Mouse (Mus musculus): ENCODE measurements around the gene Slc7a1. TPM values are rescaled to one million over a fixed set of nuclear protein-coding genes. Genes with fewer than 3 reads are reported as not detected.

The Slc7a1 gene
- polyA plus RNA-seq, 1 experiment from 2014 or later, result 30.0 TPM

DNA sequence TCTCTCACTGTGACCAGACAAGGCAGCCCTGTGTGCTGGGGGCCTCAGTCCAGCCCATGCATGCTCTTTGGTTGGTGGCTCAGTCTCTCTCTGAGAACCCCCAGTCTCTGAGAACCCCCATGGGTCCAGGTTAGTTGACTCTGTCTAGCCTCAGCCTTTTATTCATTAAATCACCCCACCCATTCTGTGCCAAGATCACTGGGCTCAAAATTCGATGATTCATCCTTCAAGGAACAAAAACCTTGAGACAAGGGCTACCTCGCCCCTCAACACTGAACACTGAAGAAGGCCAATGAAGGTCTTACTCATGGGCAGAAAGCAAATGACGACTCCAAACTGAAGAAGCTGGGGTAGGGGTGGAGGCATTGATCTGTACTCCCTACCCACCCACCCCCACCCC lies 31.9 kb downstream of the Slc7a1 start:
- H3K9ac ChIP-seq (ENCODE audit: low read length), result no peak overlapping the region
- WGBS, result 88% methylated on average over 3 of the region's 3 CpGs

DNA sequence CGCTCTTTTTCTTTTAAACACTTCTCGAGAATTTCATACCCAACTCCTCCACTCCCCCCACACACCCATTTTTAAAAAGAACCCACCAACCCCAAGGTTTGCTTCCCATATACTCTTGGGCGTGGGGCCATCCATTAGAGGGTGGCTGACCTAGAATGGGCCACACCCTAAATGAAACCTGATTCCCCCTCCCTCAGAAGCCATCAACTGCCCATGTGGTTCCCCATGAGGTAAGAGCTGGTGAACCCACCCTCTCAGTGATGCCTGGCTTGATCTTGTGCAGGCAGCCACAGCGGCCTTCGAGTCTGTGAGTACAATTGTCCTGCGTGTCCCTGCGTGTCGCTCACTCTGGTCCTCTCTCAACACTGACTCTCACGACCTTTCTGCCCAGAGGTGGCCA lies 33.2 kb downstream of the Slc7a1 start:
- H3K4me1 ChIP-seq (ENCODE audit: control insufficient read depth, insufficient read depth, low read length), result no peaks in the 10 kb centered on the region
- no peak overlapping the region for H3K9ac ChIP-seq (ENCODE audit: low read length)
- no peak overlapping the region for H3K4me2 ChIP-seq (ENCODE audit: low read length)
- 94% methylated on average over 9 of the region's 9 CpGs for WGBS
- DNase-seq (ENCODE audit: low spot score), result no peak
- H3K27ac ChIP-seq (ENCODE audit: low read depth, low read length), result no peak overlapping the region
- ATAC-seq, result no peak
- no peaks in the 10 kb centered on the region for H3K36me3 ChIP-seq (ENCODE audit: control insufficient read depth, insufficient read depth, low read length)
- no peak overlapping the region for H3K4me3 ChIP-seq (ENCODE audit: low read depth, low read length)
- H3K9me3 ChIP-seq (replicated peaks; ENCODE audit: control insufficient read depth, low read length), result no peaks in the 10 kb centered on the region
- no peaks in the 10 kb centered on the region for H3K27me3 ChIP-seq (replicated peaks; ENCODE audit: control insufficient read depth, insufficient read depth, low read length)

More for the DNA sequence above, 31.9 kb downstream of the Slc7a1 start:
- H3K4me2 ChIP-seq (ENCODE audit: low read length), result no peak overlapping the region
- no peaks in the 10 kb centered on the region for H3K4me1 ChIP-seq (ENCODE audit: control insufficient read depth, insufficient read depth, low read length)
- H3K9me3 ChIP-seq (replicated peaks; ENCODE audit: control insufficient read depth, low read length), result no peaks in the 10 kb centered on the region
- no peaks in the 10 kb centered on the region for H3K27me3 ChIP-seq (replicated peaks; ENCODE audit: control insufficient read depth, insufficient read depth, low read length)
- DNase-seq (ENCODE audit: low spot score) (no peak), ATAC-seq (no peak)
- H3K27ac ChIP-seq (ENCODE audit: low read depth, low read length), result no peak overlapping the region
- no peaks in the 10 kb centered on the region for H3K36me3 ChIP-seq (ENCODE audit: control insufficient read depth, insufficient read depth, low read length)
- H3K4me3 ChIP-seq (ENCODE audit: low read depth, low read length), result no peak overlapping the region

GRCm38 (mm10) chr5:148363441-148364113 lies 36.1 kb downstream of the Slc7a1 start:
- WGBS, result 83% methylated on average over 22 of the region's 22 CpGs
- DNase-seq (ENCODE audit: low spot score), result no peak
- Histone ChIP-seq H3K4me2 (ENCODE audit: low read length) (no peak overlapping the region), H3K9ac (ENCODE audit: low read length) (no peak overlapping the region), H3K9me3 (replicated peaks; ENCODE audit: control insufficient read depth, low read length) (no peaks in the 10 kb centered on the region), H3K27me3 (replicated peaks; ENCODE audit: control insufficient read depth, insufficient read depth, low read length) (no peaks in the 10 kb centered on the region), H3K36me3 (ENCODE audit: control insufficient read depth, insufficient read depth, low read length) (no peaks in the 10 kb centered on the region), H3K4me1 (ENCODE audit: control insufficient read depth, insufficient read depth, low read length) (no peaks in the 10 kb centered on the region), H3K4me3 (ENCODE audit: low read depth, low read length) (no peak overlapping the region), H3K27ac (ENCODE audit: low read depth, low read length) (no peak overlapping the region)
- ATAC-seq, result no peak

DNA sequence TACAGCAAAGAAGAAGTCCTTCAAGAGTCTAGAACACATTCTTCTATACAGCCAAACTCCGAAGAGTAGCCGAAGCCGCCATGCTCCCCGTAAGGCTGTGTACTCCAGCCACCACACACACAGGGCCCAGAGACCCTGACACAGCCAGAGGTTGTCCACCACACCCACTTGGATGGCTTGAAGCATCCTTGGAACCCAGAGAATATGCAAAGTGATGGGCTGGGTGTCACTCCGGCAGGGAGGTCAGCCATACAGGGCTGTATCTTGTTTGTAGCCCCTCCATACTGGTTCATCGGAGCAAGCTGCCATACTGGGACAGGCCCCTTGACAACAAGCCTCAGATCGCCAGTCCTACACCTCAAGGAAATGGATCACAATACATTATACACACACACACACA lies 37.4 kb downstream of the Slc7a1 start:
- Histone ChIP-seq H3K36me3 (ENCODE audit: control insufficient read depth, insufficient read depth, low read length) (no peaks in the 10 kb centered on the region), H3K4me3 (ENCODE audit: low read depth, low read length) (no peak overlapping the region), H3K27me3 (replicated peaks; ENCODE audit: control insufficient read depth, insufficient read depth, low read length) (no peaks in the 10 kb centered on the region), H3K27ac (ENCODE audit: low read depth, low read length) (no peak overlapping the region), H3K9ac (ENCODE audit: low read length) (no peak overlapping the region), H3K4me2 (ENCODE audit: low read length) (no peak overlapping the region), H3K9me3 (replicated peaks; ENCODE audit: control insufficient read depth, low read length) (no peaks in the 10 kb centered on the region), H3K4me1 (ENCODE audit: control insufficient read depth, insufficient read depth, low read length) (no peaks in the 10 kb centered on the region)
- DNase-seq (ENCODE audit: low spot score) (no peak), ATAC-seq (no peak)
- 98% methylated on average over 7 of the region's 7 CpGs for whole genome bisulfite sequencing

- DNase-seq (ENCODE audit: low spot score) (no peak), ATAC-seq (no peak)
- Histone ChIP-seq H3K4me1 (ENCODE audit: control insufficient read depth, insufficient read depth, low read length) (no peaks in the 10 kb centered on the region), H3K9ac (ENCODE audit: low read length) (no peak overlapping the region), H3K9me3 (replicated peaks; ENCODE audit: control insufficient read depth, low read length) (no peaks in the 10 kb centered on the region), H3K4me3 (ENCODE audit: low read depth, low read length) (no peak overlapping the region), H3K4me2 (ENCODE audit: low read length) (no peak overlapping the region), H3K27me3 (replicated peaks; ENCODE audit: control insufficient read depth, insufficient read depth, low read length) (no peaks in the 10 kb centered on the region), H3K27ac (ENCODE audit: low read depth, low read length) (no peak overlapping the region), H3K36me3 (ENCODE audit: control insufficient read depth, insufficient read depth, low read length) (no peaks in the 10 kb centered on the region)
- 73% methylated on average over 3 of the region's 3 CpGs for WGBS
Measured at GRCm38 (mm10) chr5:148361759-148362010, 38.0 kb downstream of the Slc7a1 start.

- WGBS, result 84% methylated on average over 16 of the region's 16 CpGs
- Histone ChIP-seq H3K27me3 (replicated peaks; ENCODE audit: control insufficient read depth, insufficient read depth, low read length) (no peaks in the 10 kb centered on the region), H3K9me3 (replicated peaks; ENCODE audit: control insufficient read depth, low read length) (no peaks in the 10 kb centered on the region), H3K4me2 (ENCODE audit: low read length) (no peak overlapping the region), H3K9ac (ENCODE audit: low read length) (no peak overlapping the region), H3K27ac (ENCODE audit: low read depth, low read length) (no peak overlapping the region), H3K4me1 (ENCODE audit: control insufficient read depth, insufficient read depth, low read length) (no peaks in the 10 kb centered on the region), H3K4me3 (ENCODE audit: low read depth, low read length) (no peak overlapping the region), H3K36me3 (ENCODE audit: control insufficient read depth, insufficient read depth, low read length) (no peaks in the 10 kb centered on the region)
- ATAC-seq (no peak), DNase-seq (ENCODE audit: low spot score) (no peak)
Measured at GRCm38 (mm10) chr5:148360922-148361758, 38.6 kb downstream of the Slc7a1 start.

- Histone ChIP-seq H3K4me1 (ENCODE audit: control insufficient read depth, insufficient read depth, low read length) (no peaks in the 10 kb centered on the region), H3K27ac (ENCODE audit: low read depth, low read length) (no peak overlapping the region), H3K4me2 (ENCODE audit: low read length) (no peak overlapping the region), H3K4me3 (ENCODE audit: low read depth, low read length) (no peak overlapping the region), H3K9me3 (replicated peaks; ENCODE audit: control insufficient read depth, low read length) (no peaks in the 10 kb centered on the region), H3K9ac (ENCODE audit: low read length) (no peak overlapping the region), H3K36me3 (ENCODE audit: control insufficient read depth, insufficient read depth, low read length) (no peaks in the 10 kb centered on the region), H3K27me3 (replicated peaks; ENCODE audit: control insufficient read depth, insufficient read depth, low read length) (no peaks in the 10 kb centered on the region)
- whole genome bisulfite sequencing, result 92% methylated on average over 11 of the region's 11 CpGs
- no peak for DNase-seq (ENCODE audit: low spot score)
- ATAC-seq, result no peak
Measured at GRCm38 (mm10) chr5:148359131-148359530, 40.6 kb downstream of the Slc7a1 start.

DNA sequence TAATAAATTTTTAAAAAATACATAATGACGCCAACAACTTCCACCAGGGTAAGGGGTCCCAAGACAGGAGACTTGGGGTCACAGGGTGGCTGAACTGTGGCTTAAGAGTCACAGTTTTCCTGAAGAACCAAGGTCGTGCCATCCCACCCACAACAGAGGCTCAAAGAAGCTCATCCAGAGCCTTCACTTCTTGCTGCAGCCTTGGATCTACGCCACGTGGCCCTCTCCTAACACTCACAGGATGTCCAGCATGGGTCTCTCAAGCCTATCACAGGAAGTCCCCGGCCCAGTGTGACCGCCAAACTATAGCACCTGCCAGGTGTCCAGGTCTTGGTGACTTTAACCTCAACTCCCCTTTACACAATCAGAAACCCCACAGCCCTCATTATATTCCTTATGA lies 42.5 kb downstream of the Slc7a1 start:
- no peak overlapping the region for H3K4me2 ChIP-seq (ENCODE audit: low read length)
- H3K27ac ChIP-seq (ENCODE audit: low read depth, low read length), result no peak overlapping the region
- no peaks in the 10 kb centered on the region for H3K4me1 ChIP-seq (ENCODE audit: control insufficient read depth, insufficient read depth, low read length)
- H3K9me3 ChIP-seq (replicated peaks; ENCODE audit: control insufficient read depth, low read length), result no peaks in the 10 kb centered on the region
- WGBS, result 95% methylated on average over 6 of the region's 6 CpGs
- H3K4me3 ChIP-seq (ENCODE audit: low read depth, low read length), result no peak overlapping the region
- no peak for DNase-seq (ENCODE audit: low spot score)
- no peak for ATAC-seq
- H3K36me3 ChIP-seq (ENCODE audit: control insufficient read depth, insufficient read depth, low read length), result no peaks in the 10 kb centered on the region
- H3K9ac ChIP-seq (ENCODE audit: low read length), result no peak overlapping the region
- no peaks in the 10 kb centered on the region for H3K27me3 ChIP-seq (replicated peaks; ENCODE audit: control insufficient read depth, insufficient read depth, low read length)

DNA sequence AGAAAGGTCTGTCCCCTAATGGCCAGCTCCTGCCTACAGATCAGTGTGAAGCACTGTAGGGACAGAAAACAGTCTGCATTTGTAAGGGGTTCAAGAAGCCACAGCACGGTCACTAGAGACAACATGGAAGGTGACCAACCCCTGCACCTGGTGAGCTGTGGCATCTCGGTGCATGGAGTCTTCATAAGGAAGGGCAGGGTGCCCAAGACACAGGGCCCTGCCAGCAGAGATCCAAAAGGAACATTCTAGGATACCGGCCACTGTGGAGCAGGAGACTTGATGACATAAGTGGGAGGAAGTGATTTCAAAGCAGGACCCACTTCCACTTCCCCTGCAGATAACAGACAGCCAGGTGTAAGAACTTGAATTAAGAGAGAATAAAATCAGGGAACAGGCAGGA lies 43.9 kb downstream of the Slc7a1 start:
- WGBS, result 87% methylated on average over 3 of the region's 3 CpGs
- DNase-seq (ENCODE audit: low spot score) (no peak), ATAC-seq (no peak)
- Histone ChIP-seq H3K4me2 (ENCODE audit: low read length) (no peak overlapping the region), H3K4me3 (ENCODE audit: low read depth, low read length) (no peak overlapping the region), H3K27me3 (replicated peaks; ENCODE audit: control insufficient read depth, insufficient read depth, low read length) (no peaks in the 10 kb centered on the region), H3K36me3 (ENCODE audit: control insufficient read depth, insufficient read depth, low read length) (no peaks in the 10 kb centered on the region), H3K27ac (ENCODE audit: low read depth, low read length) (no peak overlapping the region), H3K9ac (ENCODE audit: low read length) (no peak overlapping the region), H3K4me1 (ENCODE audit: control insufficient read depth, insufficient read depth, low read length) (no peaks in the 10 kb centered on the region), H3K9me3 (replicated peaks; ENCODE audit: control insufficient read depth, low read length) (no peaks in the 10 kb centered on the region)
